Mouse (Mus musculus): ENCODE data around the gene Lrba. TPM values are rescaled to one million over a fixed set of nuclear protein-coding genes. Genes with fewer than 3 reads are reported as not detected.

The Lrba gene
- polyA plus RNA-seq, 1 experiment from 2014 or later = 2.6 TPM

GRCm38 (mm10) chr3:86196471-86196870, 28.0 kb upstream of the Lrba start:
- TF ChIP-seq EP300 (optimal IDR thresholded peaks at IDR 0.05) (no peak), CTCF (IDR thresholded peaks at IDR 0.05; ENCODE audit: low read depth) (no peak)
- H3K9ac ChIP-seq (ENCODE audit: low read length) = no peak overlapping the region
- ATAC-seq (ENCODE audit: low FRiP score, low TSS enrichment) = no peak
- DNase-seq (ENCODE audit: low spot score) = no peak
- H3K36me3 ChIP-seq (ENCODE audit: control insufficient read depth, insufficient read depth, low read length) = no peaks in the 10 kb centered on the region
- WGBS = 55% methylated on average over 3 of the region's 3 CpGs
- H3K9me3 ChIP-seq (ENCODE audit: control insufficient read depth, low read length) = no peaks in the 10 kb centered on the region
- no peaks in the 10 kb centered on the region for H3K4me1 ChIP-seq (replicated peaks; ENCODE audit: control insufficient read depth, insufficient read depth)
- H3K4me2 ChIP-seq (replicated peaks; ENCODE audit: low read depth) = no peak overlapping the region
- H3K4me3 ChIP-seq (ENCODE audit: low read depth, low read length) = no peak overlapping the region
- no peaks in the 10 kb centered on the region for H3K27me3 ChIP-seq (ENCODE audit: control insufficient read depth, insufficient read depth, low read length)
- no peak overlapping the region for H3K27ac ChIP-seq (replicated peaks)

DNA sequence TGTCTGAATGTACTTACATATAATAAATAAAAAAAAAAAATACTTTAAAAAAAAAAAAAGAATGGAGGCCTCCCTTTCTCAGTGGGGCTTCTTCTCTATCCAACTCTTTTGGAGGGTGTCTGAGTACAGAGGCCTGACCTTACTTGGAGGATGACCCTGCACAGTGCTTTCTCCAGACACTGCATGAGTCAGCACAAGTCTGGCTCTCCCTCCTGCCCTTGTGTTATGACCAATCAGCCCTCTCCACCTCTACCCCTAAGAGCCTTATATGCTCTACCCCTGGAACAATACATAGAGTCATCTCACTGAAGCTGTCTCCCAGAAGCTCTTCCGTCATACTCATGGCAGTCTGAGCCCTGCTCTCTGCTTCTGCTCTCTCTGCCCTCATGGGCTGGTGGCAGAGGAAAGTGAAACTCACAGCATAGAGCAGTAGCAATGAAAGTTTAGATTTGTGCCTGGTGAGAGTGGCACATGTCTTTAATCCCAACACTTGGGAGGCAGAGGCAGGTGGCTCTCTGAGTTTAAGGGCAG, 22.8 kb upstream of the Lrba start:
- H3K4me2 ChIP-seq (replicated peaks; ENCODE audit: low read depth) = no peak overlapping the region
- no peak overlapping the region for H3K27ac ChIP-seq (replicated peaks)
- H3K9me3 ChIP-seq (ENCODE audit: control insufficient read depth, low read length) = no peaks in the 10 kb centered on the region
- H3K27me3 ChIP-seq (ENCODE audit: control insufficient read depth, insufficient read depth, low read length) = no peaks in the 10 kb centered on the region
- no peak for TF ChIP-seq CTCF (IDR thresholded peaks at IDR 0.05; ENCODE audit: low read depth)
- TF ChIP-seq EP300 (optimal IDR thresholded peaks at IDR 0.05) = no peak
- H3K9ac ChIP-seq (ENCODE audit: low read length) = no peak overlapping the region
- ATAC-seq (ENCODE audit: low FRiP score, low TSS enrichment) (no peak), DNase-seq (ENCODE audit: low spot score) (no peak)
- no peak overlapping the region for H3K4me3 ChIP-seq (ENCODE audit: low read depth, low read length)
- H3K36me3 ChIP-seq (ENCODE audit: control insufficient read depth, insufficient read depth, low read length) = no peaks in the 10 kb centered on the region
- 92% methylated on average over 1 of the region's 1 CpGs for WGBS
- H3K4me1 ChIP-seq (replicated peaks; ENCODE audit: control insufficient read depth, insufficient read depth) = no peaks in the 10 kb centered on the region

- no peaks in the 10 kb centered on the region for H3K36me3 ChIP-seq (ENCODE audit: control insufficient read depth, insufficient read depth, low read length)
- H3K4me2 ChIP-seq (replicated peaks; ENCODE audit: low read depth) = no peak overlapping the region
- H3K4me1 ChIP-seq (replicated peaks; ENCODE audit: control insufficient read depth, insufficient read depth) = no peaks in the 10 kb centered on the region
- H3K27ac ChIP-seq (replicated peaks) = no peak overlapping the region
- ATAC-seq (ENCODE audit: low FRiP score, low TSS enrichment) (no peak), DNase-seq (ENCODE audit: low spot score) (no peak)
- TF ChIP-seq EP300 (optimal IDR thresholded peaks at IDR 0.05) = no peak
- no peak for TF ChIP-seq CTCF (IDR thresholded peaks at IDR 0.05; ENCODE audit: low read depth)
- H3K9ac ChIP-seq (ENCODE audit: low read length) = no peak overlapping the region
- no peak overlapping the region for H3K4me3 ChIP-seq (ENCODE audit: low read depth, low read length)
- H3K27me3 ChIP-seq (ENCODE audit: control insufficient read depth, insufficient read depth, low read length) = no peaks in the 10 kb centered on the region
- H3K9me3 ChIP-seq (ENCODE audit: control insufficient read depth, low read length) = no peaks in the 10 kb centered on the region
- 84% methylated on average over 3 of the region's 3 CpGs for WGBS
Measured at GRCm38 (mm10) chr3:86202449-86202848, 22.0 kb upstream of the Lrba start.

- Histone ChIP-seq H3K27me3 (ENCODE audit: control insufficient read depth, insufficient read depth, low read length) (no peaks in the 10 kb centered on the region), H3K4me3 (ENCODE audit: low read depth, low read length) (no peak overlapping the region), H3K4me1 (replicated peaks; ENCODE audit: control insufficient read depth, insufficient read depth) (no peaks in the 10 kb centered on the region), H3K27ac (replicated peaks) (no peak overlapping the region), H3K36me3 (ENCODE audit: control insufficient read depth, insufficient read depth, low read length) (no peaks in the 10 kb centered on the region), H3K9ac (ENCODE audit: low read length) (no peak overlapping the region), H3K4me2 (replicated peaks; ENCODE audit: low read depth) (no peak overlapping the region), H3K9me3 (ENCODE audit: control insufficient read depth, low read length) (no peaks in the 10 kb centered on the region)
- DNase-seq (ENCODE audit: low spot score) (no peak), ATAC-seq (ENCODE audit: low FRiP score, low TSS enrichment) (no peak)
- 81% methylated on average over 6 of the region's 6 CpGs for WGBS
- TF ChIP-seq EP300 (optimal IDR thresholded peaks at IDR 0.05) (no peak), CTCF (IDR thresholded peaks at IDR 0.05; ENCODE audit: low read depth) (no peak)
Measured at GRCm38 (mm10) chr3:86204608-86205358, 19.7 kb upstream of the Lrba start.

- Histone ChIP-seq H3K27ac (replicated peaks) (no peak overlapping the region), H3K9me3 (ENCODE audit: control insufficient read depth, low read length) (no peaks in the 10 kb centered on the region), H3K4me3 (ENCODE audit: low read depth, low read length) (no peak overlapping the region), H3K4me1 (replicated peaks; ENCODE audit: control insufficient read depth, insufficient read depth) (no peaks in the 10 kb centered on the region), H3K36me3 (ENCODE audit: control insufficient read depth, insufficient read depth, low read length) (no peaks in the 10 kb centered on the region), H3K9ac (ENCODE audit: low read length) (no peak overlapping the region), H3K27me3 (ENCODE audit: control insufficient read depth, insufficient read depth, low read length) (no peaks in the 10 kb centered on the region), H3K4me2 (replicated peaks; ENCODE audit: low read depth) (no peak overlapping the region)
- WGBS = 73% methylated on average over 2 of the region's 2 CpGs
- no peak for DNase-seq (ENCODE audit: low spot score)
- TF ChIP-seq EP300 (optimal IDR thresholded peaks at IDR 0.05) = no peak
- TF ChIP-seq CTCF (IDR thresholded peaks at IDR 0.05; ENCODE audit: low read depth) = no peak
- ATAC-seq (ENCODE audit: low FRiP score, low TSS enrichment) = no peak
Measured at GRCm38 (mm10) chr3:86206556-86206955, 17.9 kb upstream of the Lrba start.

DNA sequence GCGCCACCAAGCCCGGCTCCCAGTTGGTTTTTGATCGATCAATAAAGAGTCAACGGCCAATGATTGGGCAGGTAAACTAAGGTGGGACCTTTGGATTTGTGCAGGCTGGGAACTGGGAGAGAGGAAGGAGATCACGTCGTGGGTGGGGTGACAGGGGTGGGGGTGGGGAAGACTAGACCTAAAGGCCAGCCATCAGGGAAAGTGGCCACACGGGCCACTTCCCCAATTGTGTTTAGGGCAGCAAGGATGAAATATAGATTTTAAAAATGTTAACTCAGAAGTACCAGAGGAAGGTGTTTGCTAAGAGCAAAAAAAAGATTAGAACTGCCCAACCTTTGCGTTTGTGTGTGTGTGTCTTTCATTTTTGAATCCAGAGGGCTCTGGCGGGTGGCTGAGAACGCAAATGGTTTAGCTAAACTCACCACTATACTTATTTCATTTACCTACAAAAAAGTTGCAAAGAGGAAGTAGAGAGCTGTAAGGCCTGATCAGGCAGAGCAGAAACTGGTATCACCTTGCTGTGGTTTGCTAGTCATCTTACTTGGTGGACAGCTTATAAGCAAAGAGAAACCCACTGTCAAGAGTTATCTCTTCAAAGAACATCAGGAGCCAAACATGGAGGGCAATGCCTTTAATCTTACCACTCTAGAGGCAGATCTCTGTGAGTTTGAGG, 14.1 kb upstream of the Lrba start:
- Histone ChIP-seq H3K9me3 (ENCODE audit: control insufficient read depth, low read length) (no peaks in the 10 kb centered on the region), H3K27ac (replicated peaks) (no peak overlapping the region), H3K4me1 (replicated peaks; ENCODE audit: control insufficient read depth, insufficient read depth) (no peaks in the 10 kb centered on the region), H3K36me3 (ENCODE audit: control insufficient read depth, insufficient read depth, low read length) (no peaks in the 10 kb centered on the region), H3K9ac (ENCODE audit: low read length) (no peak overlapping the region), H3K27me3 (ENCODE audit: control insufficient read depth, insufficient read depth, low read length) (no peaks in the 10 kb centered on the region), H3K4me2 (replicated peaks; ENCODE audit: low read depth) (no peak overlapping the region), H3K4me3 (ENCODE audit: low read depth, low read length) (no peak overlapping the region)
- DNase-seq (ENCODE audit: low spot score) (no peak), ATAC-seq (ENCODE audit: low FRiP score, low TSS enrichment) (no peak)
- 89% methylated on average over 10 of the region's 10 CpGs for WGBS
- no peak for TF ChIP-seq EP300 (optimal IDR thresholded peaks at IDR 0.05)
- no peak for TF ChIP-seq CTCF (IDR thresholded peaks at IDR 0.05; ENCODE audit: low read depth)
